31 mouse cellular contexts compared by ENCODE assay signal in the genomic region with DNA sequence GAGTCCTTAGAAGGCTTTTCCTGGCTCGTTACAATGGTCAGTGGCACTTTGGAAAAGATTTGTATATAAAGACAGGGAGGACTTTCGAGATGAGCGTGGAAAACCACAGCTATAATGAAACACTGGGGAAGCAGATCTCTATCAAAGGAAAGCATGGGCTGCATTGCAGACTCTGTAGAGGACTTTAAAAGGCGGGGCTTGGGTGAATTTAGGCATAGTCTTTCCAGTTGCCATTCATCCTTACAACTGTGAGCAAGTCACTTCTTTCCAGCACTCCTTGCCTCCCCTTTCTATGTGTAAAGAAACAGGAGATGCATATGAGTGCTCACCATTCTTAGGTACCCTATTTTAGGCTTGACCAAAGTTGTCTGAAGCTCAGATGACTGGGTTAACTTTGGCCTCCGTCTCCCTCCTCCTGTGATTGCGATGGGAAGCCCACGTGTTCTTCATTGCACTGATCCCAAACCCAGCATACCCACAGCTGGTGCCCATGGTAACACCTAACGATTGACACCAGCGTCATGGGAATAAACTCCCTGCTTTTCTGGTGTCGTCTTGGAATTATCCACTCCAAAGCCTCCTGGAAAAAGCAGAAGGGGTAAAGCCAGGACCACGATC. TPM values are rescaled to one million over a fixed set of nuclear protein-coding genes. Genes with fewer than 3 reads are reported as not detected.
DNase-seq lines count a peak whose midpoint lies in the region; ATAC-seq and TF ChIP-seq lines count a peak whose summit lies in the region.
"Had no signal": no experiment of that assay in that cellular context is flagged by ENCODE, and none has a peak within 500 bp of the region (broad histone marks: within the 10 kb centered on the region; RNA-seq: fewer than 3 reads in every experiment).

No protein-coding gene starts in this region.

- TF ChIP-seq POLR2A in CH12.LX (IDR thresholded peaks at IDR 0.05; ENCODE audit: low read depth, low read length) = no peak
- no peak for TF ChIP-seq POLR2A in bone marrow macrophage, adult 2 months (IDR thresholded peaks at IDR 0.05; ENCODE audit: borderline replicate concordance, low read depth, low read length)

- no peak overlapping the region for H3K9ac ChIP-seq in midbrain, embryonic 11.5 days (ENCODE audit: low read length)
- no peak overlapping the region for H3K9ac ChIP-seq in midbrain, embryonic 14.5 days (replicated peaks; ENCODE audit: low read length)
- peak overlapping the region; percentile 76 for H3K9ac ChIP-seq in CH12.LX (ENCODE audit: insufficient read depth, low read depth)
- H3K9ac ChIP-seq: embryonic facial prominence, embryonic 13.5 days; embryonic facial prominence, embryonic 15.5 days; forebrain, embryonic 12.5 days had no signal

- H3K4me1 ChIP-seq in midbrain, embryonic 11.5 days (ENCODE audit: control insufficient read depth, insufficient read depth, low read length) = no peaks in the 10 kb centered on the region
- H3K4me1 ChIP-seq in midbrain, embryonic 14.5 days (ENCODE audit: control insufficient read depth, insufficient read depth, low read length) = no peaks in the 10 kb centered on the region
- peaks cover 17 to 64% of the 10 kb centered on the region in 2 experiments for H3K4me1 ChIP-seq in CH12.LX (ENCODE audit: control insufficient read depth in 1 of 2, insufficient read depth in 2 of 2)
- H3K4me1 ChIP-seq in bone marrow macrophage, adult 2 months (ENCODE audit: control insufficient read depth, insufficient read depth, low read length) = peaks cover 19% of the 10 kb centered on the region
- H3K4me1 ChIP-seq: embryonic facial prominence, embryonic 13.5 days; embryonic facial prominence, embryonic 15.5 days; forebrain, embryonic 10.5 days; forebrain, embryonic 12.5 days had no signal

- no peaks in the 10 kb centered on the region for H3K9me3 ChIP-seq in midbrain, embryonic 11.5 days (ENCODE audit: control insufficient read depth, low read length)
- no peaks in the 10 kb centered on the region for H3K9me3 ChIP-seq in midbrain, embryonic 14.5 days (ENCODE audit: control insufficient read depth, low read length)
- no peaks in the 10 kb centered on the region for H3K9me3 ChIP-seq in CH12.LX (replicated peaks; ENCODE audit: low read length)
- H3K9me3 ChIP-seq: embryonic facial prominence, embryonic 13.5 days; embryonic facial prominence, embryonic 15.5 days; forebrain, embryonic 10.5 days; forebrain, embryonic 12.5 days had no signal

- dilution Hi-C loops in CH12.LX (cut with MboI; ENCODE audit: extremely low pct_ligation_motif_present, extremely low pct_unique_long_range_greater_than_20kb, low sequenced_read_pairs) = no loop called here

- H3K4me3 ChIP-seq in midbrain, embryonic 11.5 days (ENCODE audit: low read depth, low read length) = no peak overlapping the region
- H3K4me3 ChIP-seq in midbrain, embryonic 14.5 days (replicated peaks; ENCODE audit: low read depth, low read length) = no peak overlapping the region
- H3K4me3 ChIP-seq in CH12.LX (replicated peaks in 1 of 3; ENCODE audit: low read depth in 2 of 3, low read length in 2 of 3, poor library complexity in 1 of 3) = peak overlapping the region; percentile 26 to 54 (median 36)
- H3K4me3 ChIP-seq in bone marrow macrophage, adult 2 months (ENCODE audit: insufficient read depth, low read length) = no peak overlapping the region
- H3K4me3 ChIP-seq: embryonic facial prominence, embryonic 13.5 days; embryonic facial prominence, embryonic 15.5 days; erythroblast, embryonic 14.5 days; forebrain, embryonic 10.5 days; forebrain, embryonic 12.5 days had no signal

- WGBS in midbrain, embryonic 11.5 days = 85% methylated on average over 11 of the region's 11 CpGs
- WGBS in midbrain, embryonic 14.5 days = 81% methylated on average over 11 of the region's 11 CpGs

- no peak overlapping the region for H3K27ac ChIP-seq in midbrain, embryonic 11.5 days (ENCODE audit: low read depth, low read length)
- no peak overlapping the region for H3K27ac ChIP-seq in midbrain, embryonic 14.5 days (replicated peaks; ENCODE audit: low read depth, low read length)
- peak overlapping the region; percentile 99 for H3K27ac ChIP-seq in CH12.LX (ENCODE audit: insufficient read depth, low read depth)
- peak overlapping the region; percentile 52 for H3K27ac ChIP-seq in bone marrow macrophage, adult 2 months (ENCODE audit: insufficient read depth, low read depth, low read length)
- H3K27ac ChIP-seq: embryonic facial prominence, embryonic 13.5 days; embryonic facial prominence, embryonic 15.5 days; forebrain, embryonic 10.5 days; forebrain, embryonic 12.5 days had no signal

- TF ChIP-seq RAD21 in CH12.LX (IDR thresholded peaks at IDR 0.05; ENCODE audit: low read depth, low read length) = no peak

- peak; percentile 78 for DNase-seq in midbrain, embryonic 11.5 days (ENCODE audit: low spot score, missing footprints)
- no peak for DNase-seq in midbrain, embryonic 14.5 days
- peak; percentile 55 for DNase-seq in CH12.LX (ENCODE audit: extremely low read depth)
- DNase-seq in layer of hippocampus, adult 11-12 months (ENCODE audit: low spot score) = no peak
- DNase-seq in gastrocnemius, adult 8-10 months (ENCODE audit: low spot score in 2 of 2) = no peak
- DNase-seq in gastrocnemius, postnatal 4 days (ENCODE audit: low spot score in 2 of 2) = no peak
- DNase-seq: adrenal gland, adult 8-10 months; adrenal gland, postnatal 14 days; adrenal gland, postnatal 36 days; cerebellum, adult 11 months; cerebellum, adult 18-20 months; cerebellum, adult 8-10 months; cerebellum, adult 9-11 months; cerebellum, postnatal 14 days; cerebellum, postnatal 36 days; embryo, embryonic 11 days had no signal

- TF ChIP-seq CTCF in CH12.LX (conservative IDR thresholded peaks at IDR 0.05 in 1 of 2, IDR thresholded peaks at IDR 0.05 in 1 of 2; ENCODE audit: low read depth in 2 of 2, low read length in 2 of 2) = no peak
- TF ChIP-seq CTCF in bone marrow macrophage, adult 2 months (IDR thresholded peaks at IDR 0.05; ENCODE audit: low read depth, low read length) = no peak

- in situ Hi-C loops in CH12.LX (cut with MboI; ENCODE audit: low pct_ligation_motif_present, low pct_unique_long_range_greater_than_20kb, low sequenced_read_pairs) = loop anchor here (25.0 kb wide), 1 partner anchor 781 kb away; the partner anchor contains the start of gene Wwox

- no peaks in the 10 kb centered on the region for H3K36me3 ChIP-seq in midbrain, embryonic 11.5 days (ENCODE audit: control insufficient read depth, insufficient read depth, low read length)
- H3K36me3 ChIP-seq in midbrain, embryonic 14.5 days (ENCODE audit: control insufficient read depth, insufficient read depth, low read length) = no peaks in the 10 kb centered on the region
- H3K36me3 ChIP-seq in CH12.LX (replicated peaks in 1 of 2; ENCODE audit: control insufficient read depth in 1 of 2, insufficient read depth in 1 of 2, low read length in 1 of 2) = peaks cover 0 to 2% of the 10 kb centered on the region in 2 experiments
- H3K36me3 ChIP-seq: embryonic facial prominence, embryonic 13.5 days; embryonic facial prominence, embryonic 15.5 days; forebrain, embryonic 10.5 days; forebrain, embryonic 12.5 days had no signal

- no peak for TF ChIP-seq EP300 in CH12.LX (IDR thresholded peaks at IDR 0.05; ENCODE audit: low read length)

- H3K27me3 ChIP-seq in midbrain, embryonic 11.5 days (ENCODE audit: control insufficient read depth, insufficient read depth, low read length) = no peaks in the 10 kb centered on the region
- no peaks in the 10 kb centered on the region for H3K27me3 ChIP-seq in midbrain, embryonic 14.5 days (ENCODE audit: control insufficient read depth, insufficient read depth, low read length)
- no peaks in the 10 kb centered on the region for H3K27me3 ChIP-seq in CH12.LX (replicated peaks)
- H3K27me3 ChIP-seq: embryonic facial prominence, embryonic 13.5 days; embryonic facial prominence, embryonic 15.5 days; forebrain, embryonic 12.5 days had no signal

- no peak overlapping the region for H3K4me2 ChIP-seq in midbrain, embryonic 11.5 days
- no peak overlapping the region for H3K4me2 ChIP-seq in midbrain, embryonic 14.5 days (ENCODE audit: low read length)
- H3K4me2 ChIP-seq in CH12.LX (ENCODE audit: insufficient read depth, low read depth, poor library complexity, severe bottlenecking) = peak overlapping the region; percentile 68
- H3K4me2 ChIP-seq: embryonic facial prominence, embryonic 13.5 days; embryonic facial prominence, embryonic 15.5 days; forebrain, embryonic 12.5 days had no signal

- ATAC-seq in midbrain, embryonic 11.5 days (ENCODE audit: low FRiP score) = no peak
- ATAC-seq in midbrain, embryonic 14.5 days (ENCODE audit: low FRiP score, low TSS enrichment) = no peak
- peak; percentile 4 for ATAC-seq in inflammation-experienced regulatory T-cells, adult 6 months
- ATAC-seq: forebrain, embryonic 14.5 days; forebrain, embryonic 16.5 days had no signal

- no peaks in the 10 kb centered on the region for H3K79me2 ChIP-seq in CH12.LX (replicated peaks; ENCODE audit: control insufficient read depth, extremely low read depth, insufficient read depth, poor library complexity, severe bottlenecking)

TF ChIP-seq in CH12.LX, 34 proteins besides CTCF, POLR2A, EP300 and RAD21 (continues in another document):
- TF ChIP-seq NELFE (IDR thresholded peaks at IDR 0.05; ENCODE audit: low read depth, low read length) = 0 out of 2 replicates have a peak, but pooled peaks have one; percentile 40
- no peak; the same call in 1 of the 2 replicates for TF ChIP-seq CHD1 (IDR thresholded peaks at IDR 0.05; ENCODE audit: low read depth, low read length)

RNA-seq across cellular contexts. Expression of gene Syce1l, which starts 13.8 kb away (rescaled TPM):
- polyA plus RNA-seq in midbrain, embryonic 11.5 days (2014; fragmentation: Nextera tagmentation; extraction: Ambion mirVana) = 0.22 TPM in 1 of 2 replicates, not detected in the other
- 0.31 TPM in 1 of 2 replicates, not detected in the other for polyA plus RNA-seq in midbrain, embryonic 14.5 days (2014; fragmentation: Nextera tagmentation; extraction: Ambion mirVana)
- total RNA-seq in CH12.LX (2012; rRNA removed) (1.4 and 1.6 TPM in 2 replicates), CH12.LX (2014; rRNA removed) (0.30 and 0.94 TPM in 2 replicates)
- 1.9 and 2.4 TPM in 2 replicates for polyA plus RNA-seq in CH12.LX (2012; ENCODE audit: insufficient read length, low read depth)
- polyA plus RNA-seq in bone marrow macrophage, adult 2 months (2012; ENCODE audit: insufficient read depth, insufficient read length, missing spikeins) = not detected in 2 replicates
- polyA plus RNA-seq in inflammation-experienced regulatory T-cells, adult 6 months (2017; shearing (Covaris generic)) = not detected
- not detected for total RNA-seq in gastrocnemius, adult 8-10 months (2022)
- not detected for total RNA-seq in gastrocnemius, postnatal 4 days (2021)
- total RNA-seq: adrenal gland, adult 18-20 months; adrenal gland, postnatal 14 days; common myeloid progenitor, adult 5-6 weeks; ES-E14; MEL had no signal
- polyA plus RNA-seq: C2C12; embryonic facial prominence, embryonic 11.5 days; embryonic facial prominence, embryonic 13.5 days; embryonic facial prominence, embryonic 15.5 days; erythroblast, embryonic 14.5 days; forebrain, embryonic 10.5 days; forebrain, embryonic 12.5 days; forebrain, embryonic 14.5 days; forebrain, embryonic 16.5 days had no signal

RNA-seq across cellular contexts. Expression of gene Mon1b, which starts 21.4 kb away (rescaled TPM):
- polyA plus RNA-seq in midbrain, embryonic 11.5 days (2014; fragmentation: Nextera tagmentation; extraction: Ambion mirVana) = 10.9 and 11.2 TPM in 2 replicates
- polyA plus RNA-seq in midbrain, embryonic 14.5 days (2014; fragmentation: Nextera tagmentation; extraction: Ambion mirVana) = 11.5 and 13.8 TPM in 2 replicates
- total RNA-seq in CH12.LX (2012; rRNA removed) (12.6 and 15.2 TPM in 2 replicates), CH12.LX (2014; rRNA removed) (6.5 and 7.2 TPM in 2 replicates)
- 14.7 and 17.1 TPM in 2 replicates for polyA plus RNA-seq in CH12.LX (2012; ENCODE audit: insufficient read length, low read depth)
- 14.9 and 15.7 TPM in 2 replicates for polyA plus RNA-seq in bone marrow macrophage, adult 2 months (2012; ENCODE audit: insufficient read depth, insufficient read length, missing spikeins)
- polyA plus RNA-seq in inflammation-experienced regulatory T-cells, adult 6 months (2017; shearing (Covaris generic)) = 10 to 100 TPM; 11.5 to 18.2 (median 13.1) TPM
- total RNA-seq in gastrocnemius, adult 8-10 months (2022) = 1 to 10 TPM; 2.4 to 3.4 (median 3.1) TPM
- total RNA-seq in gastrocnemius, postnatal 4 days (2021) = 1 to 10 TPM; 5.9 to 6.6 TPM

Comparison
In these comparisons a context has a peak if more than half of its experiments do, and no peak if none do; other contexts are left out.
1. DNase-seq: peak in midbrain, embryonic 11.5 days (single experiment) and CH12.LX (single experiment); none in midbrain, embryonic 14.5 days (single experiment), layer of hippocampus, adult 11-12 months (single experiment), gastrocnemius, adult 8-10 months (0 of 2) and gastrocnemius, postnatal 4 days (0 of 2).
2. H3K27ac ChIP-seq: peak in CH12.LX (single experiment) and bone marrow macrophage, adult 2 months (single experiment); none in midbrain, embryonic 11.5 days (single experiment) and midbrain, embryonic 14.5 days (single experiment).
3. H3K4me3 ChIP-seq: peak in CH12.LX (3 of 3); none in midbrain, embryonic 11.5 days (single experiment), midbrain, embryonic 14.5 days (single experiment) and bone marrow macrophage, adult 2 months (single experiment).